Mouse (Mus musculus) central nervous system, embryonic 11.5 days (tissue): Measurements from ENCODE around the gene Cblc. TPM values are rescaled to one million over a fixed set of nuclear protein-coding genes. Genes with fewer than 3 reads are reported as not detected.

Source experiments
- polyA plus RNA-seq: library from polyadenylated mRNA; depleted of rRNA; stranded (reverse); fragments of >200 nt; gene quantifications from 2 replicates; pipeline ENCODE4 v1.2.3, GENCODE M21; 2012; rRNA removed

Cblc gene
- polyA plus RNA-seq = 0.34 and 0.46 TPM in 2 replicates

GRCm38 (mm10) chr7:19796697-19797588, at the start of gene Cblc:
TSS of gene Cblc (minus strand) at chr7:19796809.

DNA sequence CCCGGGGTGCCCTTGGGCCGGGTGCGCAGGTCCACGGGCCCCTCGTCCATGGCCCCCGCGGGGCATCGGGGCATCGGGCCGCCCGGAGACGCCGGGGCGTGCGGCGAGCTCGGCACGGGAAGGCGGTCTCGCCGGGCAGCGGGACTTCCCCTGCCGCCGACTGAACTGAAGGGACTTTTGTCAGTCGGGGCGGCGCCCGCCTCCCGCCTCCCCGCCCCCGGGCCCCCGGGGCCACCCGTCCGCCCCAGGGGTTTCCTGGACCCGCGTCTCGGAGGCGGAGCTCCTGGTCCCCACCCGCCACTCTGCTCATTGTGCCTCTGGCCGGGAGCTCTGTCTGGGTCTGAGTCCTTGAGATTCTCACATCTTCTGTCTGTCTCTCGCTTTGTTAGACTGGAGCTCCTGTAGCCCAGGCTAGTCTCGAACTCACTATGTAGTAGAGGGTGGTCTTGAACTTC, 26.0 kb upstream of the Cblc start, which contains the start of gene Bcl3:
TSS of gene Bcl3 (minus strand) at position 167 of the 455 bp plus-strand sequence.

GRCm38 (mm10) chr7:19770984-19771391, 25.6 kb downstream of the Cblc start, which contains the start of gene Bcam:
TSS of gene Bcam (minus strand) at chr7:19771016.

GRCm38 (mm10) chr7:19750217-19751069, 46.2 kb downstream of the Cblc start, which contains the start of gene Nectin2:
TSS of gene Nectin2 (minus strand) at chr7:19750483.

Other genes with a start within 250 kb of the Cblc start
- 59.4 and 66.9 TPM in 2 replicates for gene Ppp1r37, start 233.7 kb downstream of the Cblc start, polyA plus RNA-seq
- 1.0 and 1.3 TPM in 2 replicates for gene Zfp296, start 219.5 kb downstream of the Cblc start, polyA plus RNA-seq
- gene Gemin7, start 219.2 kb downstream of the Cblc start, polyA plus RNA-seq = 40.7 and 66.6 TPM in 2 replicates
- gene Clasrp, start 192.3 kb downstream of the Cblc start, polyA plus RNA-seq = 134 and 154 TPM in 2 replicates
- gene Relb, start 167.4 kb downstream of the Cblc start, polyA plus RNA-seq = 2.4 and 4.4 TPM in 2 replicates
- gene Clptm1, start 131.8 kb downstream of the Cblc start, polyA plus RNA-seq = 36.8 and 58.8 TPM in 2 replicates
- 4.6 and 11.0 TPM in 2 replicates for gene Apoc2, start 118.9 kb downstream of the Cblc start, polyA plus RNA-seq
- not detected in 2 replicates for gene Gm44805, start 115.4 kb downstream of the Cblc start, polyA plus RNA-seq
- 0.19 and 0.41 TPM in 2 replicates for gene Apoc4, start 115.3 kb downstream of the Cblc start, polyA plus RNA-seq
- 4.9 and 8.1 TPM in 2 replicates for gene Apoc1, start 104.1 kb downstream of the Cblc start, polyA plus RNA-seq
- gene Apoe, start 97.6 kb downstream of the Cblc start, polyA plus RNA-seq = 198 and 270 TPM in 2 replicates
- 102 and 110 TPM in 2 replicates for gene Tomm40, start 81.4 kb downstream of the Cblc start, polyA plus RNA-seq
- 43.3 and 45.3 TPM in 2 replicates for gene Nectin2, start 46.3 kb downstream of the Cblc start, polyA plus RNA-seq
- gene Bcam, start 25.8 kb downstream of the Cblc start, polyA plus RNA-seq = 18.2 and 28.9 TPM in 2 replicates
- gene Bcl3, start 26.0 kb upstream of the Cblc start, polyA plus RNA-seq = 0.60 and 1.0 TPM in 2 replicates
- gene Gm19345, start 55.2 kb upstream of the Cblc start, polyA plus RNA-seq = 0.24 and 0.29 TPM in 2 replicates
- gene Ceacam16, start 64.5 kb upstream of the Cblc start, polyA plus RNA-seq = not detected in 2 replicates
- not detected in 2 replicates for gene Ceacam19, start 91.2 kb upstream of the Cblc start, polyA plus RNA-seq
- 3.6 and 8.4 TPM in 2 replicates for gene Pvr, start 124.4 kb upstream of the Cblc start, polyA plus RNA-seq
- 0.06 and 0.12 TPM in 2 replicates for gene Igsf23, start 153.9 kb upstream of the Cblc start, polyA plus RNA-seq
- gene Ceacam20, start 168.6 kb upstream of the Cblc start, polyA plus RNA-seq = not detected in 2 replicates
- gene Nlrp9b, start 194.7 kb upstream of the Cblc start, polyA plus RNA-seq = 0.01 TPM in 1 of 2 replicates, not detected in the other